Mouse (Mus musculus) embryonic facial prominence, embryonic 15.5 days (tissue): ENCODE results near the gene Adora2b. TPM values are rescaled to one million over a fixed set of nuclear protein-coding genes. Genes with fewer than 3 reads are reported as not detected.
"Not testable (repeated sequence)": the region's sequence is repeated elsewhere in the genome, so short reads cannot be mapped to it uniquely, and the experiment has no call there.

Experiments
- ATAC-seq: fragments of 200-750 bp; cut with Nextera tagmentation; 2 replicates; pipeline ENCODE4 v1.8.0; 2017; ENCODE audit warnings: low read depth, moderate TSS enrichment; ENCODE audit not compliant: insufficient number of reproducible peaks, low FRiP score, low TSS enrichment
- H3K27ac ChIP-seq: fragments of 300-500 bp; sonication (generic); replicated peaks from 2 replicates; pipeline ENCODE4 v1.5.1; 2015; ENCODE audit warnings: mild to moderate bottlenecking, inconsistent platforms
- H3K27me3 ChIP-seq: fragments of 300-500 bp; sonication (generic); 2 replicates; pipeline ENCODE4 v1.6.1; 2015; ENCODE audit warnings: inconsistent platforms
- H3K36me3 ChIP-seq: fragments of 300-500 bp; sonication (generic); 2 replicates; pipeline ENCODE4 v1.6.1; 2015; ENCODE audit warnings: mild to moderate bottlenecking, inconsistent platforms
- H3K4me1 ChIP-seq: fragments of 300-500 bp; sonication (generic); 2 replicates; pipeline ENCODE4 v1.6.1; 2015; ENCODE audit warnings: inconsistent platforms
- H3K4me2 ChIP-seq: fragments of 300-500 bp; sonication (generic); replicated peaks from 2 replicates; pipeline ENCODE4 v1.6.1; 2015; ENCODE audit warnings: mild to moderate bottlenecking, inconsistent platforms
- H3K4me3 ChIP-seq: fragments of 300-500 bp; sonication (generic); replicated peaks from 2 replicates; pipeline ENCODE4 v1.5.1; 2015; ENCODE audit warnings: mild to moderate bottlenecking, inconsistent platforms
- H3K9ac ChIP-seq: fragments of 300-500 bp; sonication (generic); 2 replicates; pipeline ENCODE4 v1.6.1; 2015; ENCODE audit warnings: inconsistent platforms
- H3K9me3 ChIP-seq: fragments of 300-500 bp; sonication (generic); replicated peaks from 2 replicates; pipeline ENCODE4 v1.6.1; 2016; ENCODE audit warnings: inconsistent platforms
- WGBS: fragments of 180-500 bp; shearing (Covaris S2); methylation state at CpG from one replicate; pipeline ENCODE4 v1.1.7; 2015; 5-methylcytosine and 5-hydroxymethylcytosine counted together
- polyA plus RNA-seq: library from polyadenylated mRNA; unstranded; fragments of >200 nt; fragmentation: Nextera tagmentation; extraction: Ambion mirVana; gene quantifications from 2 replicates; pipeline ENCODE4 v1.2.1, GENCODE M21; 2015

The Adora2b gene
- polyA plus RNA-seq, 1 experiment from 2014 or later, result 18.1 TPM

DNA sequence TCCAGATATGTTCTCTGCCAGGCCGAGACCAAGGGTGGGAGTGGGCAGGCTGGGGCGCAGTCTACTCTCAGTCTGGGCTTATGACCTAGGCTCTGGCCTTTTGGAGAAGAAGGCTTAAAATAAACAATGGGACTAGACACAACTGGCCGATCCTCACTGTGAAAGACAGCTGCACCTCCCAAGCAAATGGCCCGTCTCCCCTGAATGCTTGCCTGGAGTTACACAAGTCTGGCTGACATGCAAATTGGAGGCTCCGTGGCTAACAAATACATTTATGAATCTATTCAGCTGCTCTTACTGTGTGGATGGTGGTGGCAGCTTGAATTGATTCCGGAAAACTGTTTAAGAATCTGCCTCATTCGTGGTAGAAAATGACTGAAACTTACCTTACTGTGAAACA lies 16.9 kb downstream of the Adora2b start:
- Histone ChIP-seq H3K4me3 (no peak overlapping the region), H3K4me1 (peaks cover 8% of the 10 kb centered on the region; the same call in 1 of the 2 replicates), H3K4me2 (no peak overlapping the region), H3K36me3 (peaks cover 4% of the 10 kb centered on the region; the same call in 1 of the 2 replicates), H3K27ac (no peak overlapping the region), H3K9me3 (no peaks in the 10 kb centered on the region), H3K9ac (no peak overlapping the region), H3K27me3 (no peaks in the 10 kb centered on the region)
- 72% methylated on average over 7 of the region's 7 CpGs for WGBS
- no peak for ATAC-seq

DNA sequence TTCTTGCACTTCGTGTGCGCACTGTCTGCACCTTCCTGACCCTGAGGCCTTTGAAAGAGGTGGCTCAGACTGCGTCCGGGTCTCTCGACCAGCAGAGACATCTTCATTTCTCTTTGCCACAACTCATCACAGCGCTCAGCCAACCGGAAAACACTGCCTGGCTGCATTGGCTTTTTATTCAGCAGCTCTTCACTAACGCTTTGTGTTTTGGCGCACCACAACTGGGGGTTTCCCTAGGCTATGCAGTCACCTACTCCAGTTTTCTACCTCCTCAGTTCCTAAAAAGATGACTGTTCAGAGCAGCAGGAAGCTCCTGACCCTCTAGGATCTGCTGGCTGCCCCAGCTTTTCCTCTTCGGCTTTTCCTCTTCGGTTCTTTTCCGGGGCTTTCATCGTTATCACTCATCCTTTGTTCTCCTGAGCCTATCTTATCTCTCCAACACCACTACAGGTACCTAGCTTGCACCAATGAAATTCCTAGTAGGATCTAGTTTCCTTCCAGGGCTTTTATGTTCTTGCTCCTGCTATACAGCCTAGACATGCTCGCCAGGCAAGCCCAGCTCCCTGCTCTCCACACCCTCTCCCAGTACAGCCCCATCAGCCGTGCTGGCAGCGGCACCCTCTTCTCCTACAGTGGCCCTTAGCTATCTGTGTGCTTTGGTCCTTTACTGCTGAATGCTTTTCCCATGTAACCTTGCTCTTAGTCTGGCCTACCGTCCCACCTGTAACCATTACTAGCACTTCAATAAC lies 17.9 kb downstream of the Adora2b start:
- Histone ChIP-seq H3K9ac (no peak overlapping the region), H3K9me3 (no peaks in the 10 kb centered on the region), H3K4me3 (no peak overlapping the region), H3K36me3 (peaks cover 4% of the 10 kb centered on the region; the same call in 1 of the 2 replicates), H3K27me3 (no peaks in the 10 kb centered on the region), H3K4me1 (peaks cover 8% of the 10 kb centered on the region; the same call in 1 of the 2 replicates), H3K27ac (no peak overlapping the region), H3K4me2 (no peak overlapping the region)
- WGBS, result 64% methylated on average over 17 of the region's 17 CpGs
- ATAC-seq, result no peak

DNA sequence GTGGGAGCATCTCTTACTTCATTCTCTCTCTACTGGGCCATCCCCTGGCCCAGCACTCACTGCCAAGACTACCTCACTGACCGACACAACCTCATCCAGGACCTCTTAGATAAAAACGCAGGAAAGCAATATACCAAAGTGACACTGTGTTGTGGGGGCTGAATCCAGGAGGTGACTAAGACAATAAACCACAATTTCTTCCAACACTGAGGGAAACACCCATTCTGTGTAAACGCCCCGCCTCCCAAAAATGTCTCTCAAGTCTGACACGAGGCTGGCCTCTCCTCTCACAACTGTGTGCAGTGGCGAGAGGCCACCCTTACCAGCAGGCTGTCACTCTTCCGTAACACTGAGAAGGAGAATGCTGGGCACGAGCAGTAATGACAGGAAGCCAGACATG lies 19.6 kb downstream of the Adora2b start:
- Histone ChIP-seq H3K9me3 (no peaks in the 10 kb centered on the region), H3K27ac (no peak overlapping the region), H3K36me3 (peaks cover 4% of the 10 kb centered on the region; the same call in 1 of the 2 replicates), H3K27me3 (no peaks in the 10 kb centered on the region), H3K4me1 (peaks cover 8% of the 10 kb centered on the region; the same call in 1 of the 2 replicates), H3K9ac (no peak overlapping the region), H3K4me2 (no peak overlapping the region), H3K4me3 (no peak overlapping the region)
- WGBS, result 68% methylated on average over 8 of the region's 8 CpGs
- ATAC-seq, result no peak

DNA sequence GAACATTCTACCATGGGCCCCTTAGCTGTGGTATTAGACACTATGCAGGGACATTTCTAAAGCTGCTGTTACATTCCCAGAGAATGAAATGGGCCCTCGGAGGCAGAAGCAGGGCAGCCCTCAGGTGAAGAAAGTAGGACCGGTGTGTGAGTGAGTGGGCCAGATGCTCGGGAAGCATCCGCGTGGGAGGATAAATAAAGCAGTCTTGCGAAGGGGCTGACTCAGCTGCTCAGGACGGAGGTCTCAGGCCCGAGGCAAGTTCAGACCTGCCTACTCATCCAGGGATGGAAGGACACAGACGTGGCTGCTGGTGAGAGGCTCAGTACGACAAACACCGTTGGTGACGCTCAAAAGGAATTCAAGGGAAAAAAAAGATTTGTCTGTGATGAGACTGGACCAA lies 20.3 kb downstream of the Adora2b start:
- no peak for ATAC-seq
- no peak overlapping the region for H3K27ac ChIP-seq
- H3K9ac ChIP-seq, result no peak overlapping the region
- 57% methylated on average over 12 of the region's 12 CpGs for WGBS
- no peak overlapping the region for H3K4me2 ChIP-seq
- H3K9me3 ChIP-seq, result no peaks in the 10 kb centered on the region
- H3K4me3 ChIP-seq, result no peak overlapping the region
- no peaks in the 10 kb centered on the region for H3K27me3 ChIP-seq
- peaks cover 4% of the 10 kb centered on the region; the same call in 1 of the 2 replicates for H3K36me3 ChIP-seq
- peaks cover 8% of the 10 kb centered on the region; the same call in 1 of the 2 replicates for H3K4me1 ChIP-seq

DNA sequence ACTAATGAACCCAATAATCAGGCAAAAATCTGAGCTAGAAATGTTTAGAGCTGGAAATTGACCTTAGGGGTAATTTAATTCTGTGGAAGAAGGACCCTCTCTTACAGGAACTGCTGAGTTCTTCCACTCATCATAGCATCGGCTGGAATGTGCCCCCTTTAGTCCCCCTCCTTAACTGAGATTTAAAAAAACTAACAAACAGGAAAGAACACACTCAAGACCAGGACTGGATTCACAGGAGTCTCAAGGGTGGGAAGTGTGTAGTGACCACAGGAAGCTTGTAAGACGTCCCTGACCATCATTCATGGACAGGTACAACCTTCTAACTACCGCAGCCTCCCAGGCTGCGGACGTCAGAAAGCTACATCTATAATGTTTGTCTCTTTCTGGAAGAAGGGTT lies 22.1 kb downstream of the Adora2b start:
- ATAC-seq, result no peak
- Histone ChIP-seq H3K4me3 (no peak overlapping the region), H3K36me3 (peaks cover 4% of the 10 kb centered on the region; the same call in 1 of the 2 replicates), H3K4me1 (peaks cover 8% of the 10 kb centered on the region; the same call in 1 of the 2 replicates), H3K27me3 (no peaks in the 10 kb centered on the region), H3K9ac (no peak overlapping the region), H3K27ac (no peak overlapping the region), H3K9me3 (no peaks in the 10 kb centered on the region), H3K4me2 (no peak overlapping the region)
- 44% methylated on average over 5 of the region's 5 CpGs for WGBS

DNA sequence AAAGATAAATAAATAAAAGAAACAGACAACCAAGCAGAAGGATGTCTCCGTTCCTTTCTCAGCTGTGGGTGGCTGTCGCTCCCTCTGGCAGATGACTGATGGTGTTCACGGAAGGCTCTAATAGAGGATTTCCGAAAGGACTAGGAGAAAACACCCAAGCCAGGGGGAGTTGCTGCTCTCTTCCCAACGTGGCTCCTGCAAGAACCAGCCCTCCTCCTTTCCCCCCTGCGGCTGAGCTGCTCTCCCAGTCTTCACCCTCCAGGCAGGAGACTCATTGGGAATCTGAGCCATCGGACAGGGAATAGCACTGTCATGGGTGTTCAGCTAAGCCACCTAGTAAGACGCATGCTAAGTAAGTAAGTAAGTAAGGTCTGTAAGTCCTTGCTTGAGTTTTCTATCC lies 28.3 kb downstream of the Adora2b start:
- no peak overlapping the region for H3K27ac ChIP-seq
- no peak overlapping the region for H3K9ac ChIP-seq
- H3K4me2 ChIP-seq, result no peak overlapping the region
- 44% methylated on average over 8 of the region's 8 CpGs for WGBS
- H3K36me3 ChIP-seq, result no peaks in the 10 kb centered on the region
- no peaks in the 10 kb centered on the region for H3K27me3 ChIP-seq
- no peaks in the 10 kb centered on the region for H3K9me3 ChIP-seq
- H3K4me3 ChIP-seq, result no peak overlapping the region
- H3K4me1 ChIP-seq, result 0 out of 2 replicates have a peak, but pooled peaks cover 3% of the 10 kb centered on the region
- ATAC-seq, result no peak

DNA sequence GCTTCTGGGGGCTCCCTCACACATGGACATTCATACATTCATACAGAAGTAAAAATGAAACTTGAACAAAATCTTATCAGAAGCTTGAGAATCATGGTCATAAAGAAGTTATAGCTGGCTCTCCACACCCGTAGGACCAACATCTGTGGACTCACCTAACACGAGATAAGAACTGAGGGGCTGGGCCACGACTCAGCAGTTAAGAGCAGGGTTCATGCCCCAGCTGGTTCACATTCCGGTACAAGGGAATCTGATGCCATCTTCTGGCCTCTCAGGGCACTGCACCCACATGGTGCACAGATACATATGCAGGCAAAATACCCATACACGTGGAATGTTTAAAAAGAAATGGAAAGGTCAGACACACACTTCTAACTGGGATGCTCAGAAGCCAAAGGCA lies 29.2 kb downstream of the Adora2b start:
- H3K4me3 ChIP-seq, result no peak overlapping the region
- 17% methylated on average over 5 of the region's 5 CpGs for WGBS
- no peaks in the 10 kb centered on the region for H3K9me3 ChIP-seq
- no peak overlapping the region for H3K27ac ChIP-seq
- H3K4me1 ChIP-seq, result 0 out of 2 replicates have a peak, but pooled peaks cover 3% of the 10 kb centered on the region
- no peak overlapping the region for H3K9ac ChIP-seq
- no peak for ATAC-seq
- no peaks in the 10 kb centered on the region for H3K27me3 ChIP-seq
- no peaks in the 10 kb centered on the region for H3K36me3 ChIP-seq
- no peak overlapping the region for H3K4me2 ChIP-seq

DNA sequence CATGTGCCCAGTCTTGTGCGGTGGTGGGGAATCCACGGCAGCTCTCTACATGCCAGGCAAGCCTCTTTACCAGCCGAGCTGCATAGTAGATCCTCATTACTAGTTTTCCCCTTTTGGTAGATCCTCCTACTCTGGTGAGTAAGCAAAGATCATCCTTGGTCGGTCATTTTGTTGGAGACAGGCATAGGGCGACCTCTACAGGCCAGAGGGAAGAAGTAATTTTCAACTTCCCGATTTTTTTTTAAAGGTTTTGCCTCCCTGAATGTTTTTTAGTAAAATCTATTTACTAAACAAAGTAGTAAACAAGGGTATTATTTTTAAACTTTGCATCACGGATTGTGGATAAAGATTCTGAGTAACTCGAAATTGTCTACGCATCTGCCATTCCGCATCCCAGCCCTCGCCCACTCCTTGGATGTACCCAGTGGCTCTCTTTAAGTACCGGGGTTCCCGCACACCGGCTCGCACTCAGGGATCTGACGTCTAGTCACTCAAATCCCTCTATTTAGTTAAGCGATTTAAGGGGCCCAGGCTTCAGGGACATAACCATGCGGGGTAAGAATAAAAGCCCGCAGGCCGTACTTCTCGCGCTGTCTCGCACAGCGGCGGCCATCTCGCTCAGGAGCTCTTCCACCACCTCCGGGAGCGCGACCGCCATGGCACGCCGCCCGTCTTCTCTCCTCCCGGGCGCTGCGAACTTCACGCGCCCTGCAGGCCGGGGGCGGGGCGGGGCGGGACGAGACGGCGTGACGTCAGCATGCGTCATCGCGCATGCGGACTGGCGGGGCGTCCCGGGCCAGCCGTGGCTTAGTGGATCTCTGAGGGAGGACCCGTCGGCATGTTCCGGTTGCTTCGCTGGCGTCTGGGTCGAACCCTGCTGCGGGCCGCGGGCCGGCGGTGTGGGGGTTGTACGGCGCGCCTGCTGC lies 32.2 kb downstream of the Adora2b start, which contains the start of the genes Zswim7 and Ttc19:
TSS of gene Zswim7 (minus strand) at position 701 of the 926 bp plus-strand sequence.
TSS of gene Ttc19 (plus strand) at position 799 of the 926 bp plus-strand sequence.
- no peaks in the 10 kb centered on the region for H3K9me3 ChIP-seq
- no peaks in the 10 kb centered on the region for H3K27me3 ChIP-seq
- under 1% methylated on average over 62 of the region's 68 CpGs for WGBS
- ATAC-seq, result peak; percentile 96
- peak within 1 kb of the TSS; percentile 99 for H3K4me3 ChIP-seq
- peak within 1 kb of the TSS; percentile 69 for H3K9ac ChIP-seq
- 0 out of 2 replicates have a peak, but pooled peaks cover 3% of the 10 kb centered on the region for H3K4me1 ChIP-seq
- H3K4me2 ChIP-seq, result peak within 1 kb of the TSS; percentile 69
- H3K27ac ChIP-seq, result peak within 1 kb of the TSS; percentile 95
- peaks cover 15% of the 10 kb centered on the region for H3K36me3 ChIP-seq

DNA sequence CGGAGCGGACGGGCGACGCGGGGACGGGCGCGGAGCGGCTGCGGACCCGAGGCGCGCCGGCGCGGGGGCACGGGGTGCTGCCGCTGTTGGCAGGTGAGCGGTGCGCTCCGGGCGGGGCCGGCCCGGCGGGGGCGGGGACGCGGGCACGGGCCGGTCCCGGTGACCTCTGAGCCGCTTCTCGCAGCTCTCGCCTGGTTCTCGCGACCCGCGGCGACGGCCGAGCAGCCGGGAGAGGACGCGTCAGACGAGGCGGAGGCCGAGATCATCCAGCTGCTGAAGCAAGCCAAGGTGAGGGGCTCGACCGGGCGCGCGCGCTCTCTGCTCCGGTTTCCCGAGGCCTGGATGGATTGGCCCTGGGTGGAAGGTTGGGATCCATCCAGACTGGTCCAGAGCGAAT lies 32.8 kb downstream of the Adora2b start:
- Histone ChIP-seq H3K27me3 (no peaks in the 10 kb centered on the region), H3K27ac (peak overlapping the region; percentile 95), H3K4me2 (peak overlapping the region; percentile 69), H3K9ac (peak overlapping the region; percentile 69), H3K9me3 (no peaks in the 10 kb centered on the region), H3K4me1 (0 out of 2 replicates have a peak, but pooled peaks cover 3% of the 10 kb centered on the region), H3K36me3 (peaks cover 18% of the 10 kb centered on the region), H3K4me3 (peak overlapping the region; percentile 99)
- ATAC-seq, result peak; percentile 65
- under 1% methylated on average over 55 of the region's 57 CpGs for WGBS

DNA sequence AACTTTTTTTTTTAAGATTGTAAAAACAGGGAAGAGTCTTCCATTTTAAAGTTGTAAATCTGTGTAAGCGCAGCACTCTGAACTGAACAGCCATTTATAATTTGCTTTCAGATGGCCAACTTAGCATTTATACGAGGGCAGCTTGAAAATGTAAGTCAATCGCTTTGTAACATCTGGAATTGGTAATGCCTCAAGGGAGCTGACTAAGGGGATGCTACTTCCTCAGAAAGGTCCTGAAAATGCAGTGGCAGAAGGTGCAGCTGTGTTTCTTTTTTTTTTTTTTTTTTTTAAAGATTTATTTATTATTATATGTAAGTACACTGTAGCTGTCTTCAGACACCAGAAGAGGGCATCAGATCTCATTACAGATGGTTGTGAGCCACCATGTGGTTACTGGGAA lies 35.2 kb downstream of the Adora2b start:
- not testable (repeated sequence) for H3K4me2 ChIP-seq, H3K27me3 ChIP-seq, H3K9ac ChIP-seq, H3K4me3 ChIP-seq, ATAC-seq, H3K27ac ChIP-seq, H3K9me3 ChIP-seq, H3K4me1 ChIP-seq
- peaks cover 33% of the 10 kb centered on the region for H3K36me3 ChIP-seq
- 59% methylated on average over 3 of the region's 3 CpGs for WGBS

DNA sequence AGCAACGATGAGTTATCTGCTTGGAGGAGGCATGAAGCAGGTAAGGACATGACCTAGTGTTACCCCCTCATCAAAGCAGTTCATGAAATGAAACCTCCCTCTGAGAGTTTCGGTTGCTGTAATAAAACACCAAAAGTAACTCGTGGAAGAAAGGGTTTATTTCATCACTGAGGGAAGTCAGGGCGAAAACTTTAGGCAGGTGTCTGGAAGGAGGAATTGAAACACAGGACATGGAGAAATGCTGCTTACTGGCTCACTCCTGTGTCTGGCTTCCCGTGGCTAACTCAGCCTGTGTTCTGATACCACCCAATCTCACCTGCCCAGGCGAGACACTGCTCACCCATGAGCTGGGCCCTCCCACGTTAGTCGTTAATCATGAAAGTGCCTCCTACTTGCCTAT lies 36.2 kb downstream of the Adora2b start:
- no peak overlapping the region for H3K4me2 ChIP-seq
- H3K9ac ChIP-seq, result no peak overlapping the region
- H3K27ac ChIP-seq, result no peak overlapping the region
- no peaks in the 10 kb centered on the region for H3K9me3 ChIP-seq
- no peaks in the 10 kb centered on the region for H3K27me3 ChIP-seq
- H3K4me3 ChIP-seq, result no peak overlapping the region
- no peak for ATAC-seq
- H3K4me1 ChIP-seq, result no peaks in the 10 kb centered on the region
- H3K36me3 ChIP-seq, result peaks cover 34% of the 10 kb centered on the region
- WGBS, result 78% methylated on average over 8 of the region's 8 CpGs
